Mouse (Mus musculus) c-Kit-positive CD71-positive TER-119-positive erythroid progenitor cells, embryonic 14.5 days (primary cell): ENCODE measurements around the gene Dlk1.
"Not testable (repeated sequence)": the region's sequence is repeated elsewhere in the genome, so short reads cannot be mapped to it uniquely, and the experiment has no call there.

Source experiments
- DNase-seq: peaks from one replicate; pipeline ENCODE4 v3.0.0-alpha.2; 2013; ENCODE audit warnings: low spot score

Gene Dlk1

GRCm38 (mm10) chr12:109439974-109440373 lies 12.6 kb upstream of the Dlk1 start:
- no peak for DNase-seq

DNA sequence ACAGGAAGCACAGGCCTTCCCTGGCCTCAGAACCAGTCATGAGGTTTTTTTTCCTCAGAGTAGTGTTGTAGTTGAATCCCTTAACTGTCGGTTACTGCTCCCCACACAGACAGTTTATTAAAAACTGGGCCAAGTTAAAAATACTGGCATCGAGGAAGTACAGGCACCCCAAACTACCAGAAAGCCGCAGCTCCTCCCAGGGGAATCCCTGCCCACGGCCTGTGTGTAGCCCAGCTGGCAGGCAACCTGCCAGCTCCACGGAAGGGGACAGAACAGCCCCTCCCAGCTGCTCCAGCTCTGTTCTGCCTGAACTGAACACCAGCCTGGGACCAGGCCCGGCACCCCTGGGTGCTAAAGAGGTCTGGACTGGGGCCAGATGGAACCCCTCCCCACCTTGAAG lies 11.3 kb upstream of the Dlk1 start:
- no peak for DNase-seq

- no peak for DNase-seq
Measured at GRCm38 (mm10) chr12:109442115-109442514, 10.5 kb upstream of the Dlk1 start.

- DNase-seq: no peak
Measured at GRCm38 (mm10) chr12:109443276-109443675, 9.3 kb upstream of the Dlk1 start.

- DNase-seq: no peak
Measured at GRCm38 (mm10) chr12:109444999-109445398, 7.6 kb upstream of the Dlk1 start.

DNA sequence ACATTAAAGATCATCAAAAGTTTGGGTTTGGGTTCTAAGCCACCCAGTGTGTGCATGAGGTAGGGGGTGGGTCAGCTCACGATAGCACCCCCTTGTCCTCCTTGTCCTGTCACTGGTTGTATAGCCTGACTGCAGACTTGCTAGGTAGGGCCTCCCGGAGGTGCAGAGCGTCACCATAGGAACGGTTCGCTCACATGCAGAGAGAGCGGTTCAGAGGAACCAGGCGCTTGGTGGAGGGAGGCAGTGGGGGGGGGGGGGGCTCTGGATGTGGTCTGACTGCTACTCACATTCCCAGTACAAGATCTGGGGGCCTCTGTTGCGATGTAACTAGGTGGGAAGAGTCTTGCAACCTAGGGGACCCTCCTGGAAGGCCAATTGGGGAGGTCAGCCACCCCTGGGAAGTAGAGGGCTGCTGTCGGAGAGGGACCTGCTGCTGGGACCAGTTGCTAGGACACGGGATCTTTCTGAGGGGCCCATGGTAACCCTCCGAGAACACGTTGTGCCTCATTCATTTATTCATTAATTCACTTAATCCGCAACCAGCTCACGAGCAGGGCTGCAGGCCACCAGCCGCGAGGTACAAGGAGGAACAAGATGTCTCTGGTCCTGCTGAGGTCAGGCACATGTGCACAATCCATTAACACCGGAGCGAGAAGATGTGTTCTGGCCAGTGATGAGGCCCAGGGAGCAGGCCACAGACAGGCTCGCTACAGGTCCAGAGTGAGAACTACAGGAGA lies 7.0 kb upstream of the Dlk1 start:
- DNase-seq: no peak

GRCm38 (mm10) chr12:109446236-109446941 lies 6.2 kb upstream of the Dlk1 start:
- no peak for DNase-seq

GRCm38 (mm10) chr12:109449421-109450411 lies 2.9 kb upstream of the Dlk1 start:
- no peak for DNase-seq

GRCm38 (mm10) chr12:109453065-109453997 lies 708 bp downstream of the Dlk1 start:
- DNase-seq: no peak

GRCm38 (mm10) chr12:109454137-109454536 lies 1.5 kb downstream of the Dlk1 start:
- DNase-seq: no peak

GRCm38 (mm10) chr12:109456531-109457202 lies 4.0 kb downstream of the Dlk1 start:
- no peak for DNase-seq

GRCm38 (mm10) chr12:109457836-109458235 lies 5.2 kb downstream of the Dlk1 start:
- no peak for DNase-seq

GRCm38 (mm10) chr12:109458896-109459295 lies 6.3 kb downstream of the Dlk1 start:
- no peak for DNase-seq

DNA sequence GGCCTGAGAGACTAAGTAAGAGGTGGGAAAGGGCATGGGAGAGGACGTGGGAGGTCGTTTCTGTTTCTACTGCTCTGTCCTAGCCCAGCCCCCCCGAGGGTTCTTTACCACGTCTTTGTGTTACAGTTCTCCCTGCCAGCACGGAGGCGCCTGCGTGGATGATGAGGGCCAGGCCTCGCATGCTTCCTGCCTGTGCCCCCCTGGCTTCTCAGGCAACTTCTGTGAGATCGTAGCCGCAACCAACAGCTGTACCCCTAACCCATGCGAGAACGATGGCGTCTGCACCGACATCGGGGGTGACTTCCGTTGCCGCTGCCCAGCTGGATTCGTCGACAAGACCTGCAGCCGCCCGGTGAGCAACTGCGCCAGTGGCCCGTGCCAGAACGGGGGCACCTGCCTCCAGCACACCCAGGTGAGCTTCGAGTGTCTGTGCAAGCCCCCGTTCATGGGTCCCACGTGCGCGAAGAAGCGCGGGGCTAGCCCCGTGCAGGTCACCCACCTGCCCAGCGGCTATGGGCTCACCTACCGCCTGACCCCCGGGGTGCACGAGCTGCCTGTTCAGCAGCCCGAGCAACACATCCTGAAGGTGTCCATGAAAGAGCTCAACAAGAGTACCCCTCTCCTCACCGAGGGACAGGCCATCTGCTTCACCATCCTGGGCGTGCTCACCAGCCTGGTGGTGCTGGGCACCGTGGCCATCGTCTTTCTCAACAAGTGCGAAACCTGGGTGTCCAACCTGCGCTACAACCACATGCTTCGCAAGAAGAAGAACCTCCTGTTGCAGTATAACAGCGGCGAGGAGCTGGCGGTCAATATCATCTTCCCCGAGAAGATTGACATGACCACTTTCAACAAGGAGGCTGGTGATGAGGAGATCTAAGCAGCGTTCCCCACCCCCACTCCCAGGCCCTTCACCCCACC lies 7.1 kb downstream of the Dlk1 start:
- no peak for DNase-seq

DNA sequence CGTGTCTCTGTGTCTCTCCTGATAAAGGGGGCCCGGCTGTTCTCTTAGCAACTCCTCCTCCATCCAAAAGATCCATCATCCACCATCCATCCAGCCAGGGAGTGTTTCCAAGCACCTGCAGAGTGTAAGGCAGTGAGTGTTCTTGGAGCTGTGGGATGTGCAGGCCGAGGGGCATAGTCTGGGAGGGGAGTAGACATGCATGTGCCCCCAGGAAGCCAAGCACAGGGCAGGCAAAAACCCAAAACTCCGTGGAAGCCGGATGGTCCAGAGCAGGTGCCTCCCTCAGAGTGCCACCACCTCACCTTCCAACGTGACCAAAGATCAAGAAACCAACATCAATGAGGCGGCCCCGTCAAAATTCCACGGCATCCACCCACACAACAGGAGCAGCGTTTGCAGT lies 10.0 kb downstream of the Dlk1 start:
- no peak for DNase-seq

DNA sequence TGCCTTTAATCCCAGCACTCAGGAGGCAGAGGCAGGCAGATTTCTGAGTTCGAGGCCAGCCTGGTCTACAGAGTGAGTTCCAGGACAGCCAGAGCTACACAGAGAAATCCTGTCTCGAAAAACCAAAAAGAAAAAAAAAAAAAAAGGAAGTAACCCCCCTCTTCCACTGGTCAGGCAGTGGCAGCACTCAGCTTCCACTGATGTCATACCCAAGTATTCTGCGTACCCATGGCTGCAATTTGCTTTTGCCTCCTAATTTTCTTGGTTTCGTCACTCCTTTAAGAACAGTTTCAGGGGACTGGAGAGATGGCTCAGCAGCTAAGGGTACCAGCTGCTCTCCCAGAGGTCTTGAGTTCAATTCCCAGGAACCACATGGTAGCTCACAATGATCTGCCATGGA lies 14.8 kb downstream of the Dlk1 start:
- DNase-seq: not testable (repeated sequence)

DNA sequence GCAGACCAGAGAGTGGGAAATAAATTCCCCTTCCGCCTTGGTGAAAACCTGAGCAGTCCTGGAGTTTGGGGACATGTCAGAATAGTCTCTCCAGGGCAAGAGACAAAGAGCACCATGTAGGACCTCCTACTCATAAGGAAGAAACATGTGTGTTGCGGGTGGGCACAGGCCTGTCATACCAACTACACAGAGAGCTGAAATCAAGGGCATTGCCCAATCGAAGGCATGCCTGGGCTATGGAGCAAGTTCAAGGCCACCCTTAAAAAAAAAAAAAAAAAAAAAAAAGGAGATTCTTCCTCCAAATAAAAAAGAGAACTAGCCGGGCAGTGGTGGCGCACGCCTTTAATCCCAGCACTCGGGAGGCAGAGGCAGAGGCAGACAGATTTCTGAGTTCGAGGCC lies 17.2 kb downstream of the Dlk1 start:
- no peak for DNase-seq

DNA sequence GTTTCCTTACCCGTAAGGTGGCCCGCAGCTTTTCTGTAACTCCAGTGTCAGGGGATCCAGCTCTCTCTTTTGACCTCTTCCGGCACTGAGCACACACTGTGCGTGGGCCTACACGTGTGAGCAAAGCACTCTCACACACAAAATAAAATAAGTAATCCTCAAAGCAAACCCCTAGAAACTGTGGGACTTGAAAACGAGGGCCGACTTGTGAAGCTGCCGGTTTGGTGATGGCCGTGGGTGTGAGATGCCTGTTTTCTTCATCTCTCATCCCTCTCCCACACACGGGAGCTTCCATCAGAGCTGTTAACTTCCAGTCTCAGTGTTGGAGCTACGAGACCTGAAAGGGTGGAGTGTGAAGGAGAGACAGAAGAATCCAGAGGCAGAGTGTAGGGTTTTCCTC lies 20.0 kb downstream of the Dlk1 start:
- no peak for DNase-seq

DNA sequence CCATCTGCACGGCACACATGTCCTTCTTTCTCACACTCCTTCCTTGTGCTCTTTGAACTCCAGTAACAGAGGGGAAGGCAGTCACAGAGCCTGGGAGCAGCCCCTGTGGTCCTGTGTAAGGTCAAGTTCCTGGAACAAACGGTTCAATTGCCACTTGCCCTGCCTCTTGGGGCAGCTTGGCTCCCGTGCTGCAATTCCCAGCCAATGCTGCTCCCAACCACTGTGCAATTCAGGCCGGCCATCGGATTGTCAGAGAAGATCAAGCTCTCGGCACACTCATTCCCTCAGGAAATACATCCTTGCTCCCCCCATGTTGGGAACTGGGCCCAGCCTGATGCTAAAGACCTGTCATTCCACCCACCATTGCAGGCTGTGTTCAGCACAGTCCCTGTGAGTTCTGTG lies 21.0 kb downstream of the Dlk1 start:
- DNase-seq: no peak

- no peak for DNase-seq
Measured at GRCm38 (mm10) chr12:109474187-109474606, 21.6 kb downstream of the Dlk1 start.
